Mouse (Mus musculus) gonadal fat pad, adult 2 months (tissue): ENCODE measurements at regions not wholly inside any gene's neighbourhood (a gene's known extent, or its start where the extent isn't known, plus 50 kb on each side); places are given as distances from the start of the nearest gene placed in this dataset.

ENCODE experiments used
- DNase-seq: peaks from one replicate; pipeline ENCODE4 v3.0.0-alpha.2; 2012; ENCODE audit warnings: low read depth

- peak; percentile 22 for DNase-seq
Measured at GRCm38 (mm10) chr3:23001071-23001470, 924.6 kb downstream of the Tbl1xr1 start.

GRCm38 (mm10) chr3:23032064-23032463 lies 955.6 kb downstream of the Tbl1xr1 start:
- no peak for DNase-seq

- DNase-seq = no peak
Measured at GRCm38 (mm10) chr3:23063180-23063965, 986.9 kb downstream of the Tbl1xr1 start.

- no peak for DNase-seq
Measured at GRCm38 (mm10) chr3:23071486-23071885, 995.0 kb downstream of the Tbl1xr1 start.
